ENCODE assay signal across 15 mouse cellular contexts in genomic region chr4:53227071-53227470, GRCm38 (mm10).
"Had no signal": no experiment of that assay in that cellular context is flagged by ENCODE, and none has a peak within 500 bp of the region (broad histone marks: within the 10 kb centered on the region; RNA-seq: fewer than 3 reads in every experiment).

No protein-coding gene starts in this region.

- H3K27me3 ChIP-seq: kidney, embryonic 15.5 days; limb, embryonic 12.5 days; limb, embryonic 15.5 days; lung, embryonic 15.5 days; midbrain, embryonic 12.5 days; midbrain, embryonic 15.5 days; neural tube, embryonic 13.5 days had no signal

- H3K4me2 ChIP-seq: kidney, embryonic 15.5 days; limb, embryonic 12.5 days; limb, embryonic 15.5 days; liver, embryonic 11.5 days; lung, embryonic 15.5 days; midbrain, embryonic 12.5 days; midbrain, embryonic 15.5 days; neural tube, embryonic 13.5 days had no signal

- H3K9me3 ChIP-seq: kidney, embryonic 15.5 days; limb, embryonic 12.5 days; limb, embryonic 15.5 days; lung, embryonic 15.5 days; midbrain, embryonic 12.5 days; midbrain, embryonic 15.5 days; neural tube, embryonic 13.5 days had no signal

- H3K27ac ChIP-seq: kidney, embryonic 15.5 days; limb, embryonic 12.5 days; limb, embryonic 15.5 days; liver, embryonic 14.5 days; lung, embryonic 15.5 days; midbrain, embryonic 12.5 days; midbrain, embryonic 15.5 days; neural tube, embryonic 13.5 days had no signal

- H3K36me3 ChIP-seq: kidney, embryonic 15.5 days; limb, embryonic 12.5 days; limb, embryonic 15.5 days; lung, embryonic 15.5 days; midbrain, embryonic 12.5 days; midbrain, embryonic 15.5 days; neural tube, embryonic 13.5 days had no signal

- H3K9ac ChIP-seq: kidney, embryonic 15.5 days; limb, embryonic 12.5 days; limb, embryonic 15.5 days; liver, embryonic 14.5 days; liver, postnatal 0 days; lung, embryonic 15.5 days; midbrain, embryonic 12.5 days; midbrain, embryonic 15.5 days; neural tube, embryonic 13.5 days had no signal

- H3K4me1 ChIP-seq: midbrain, embryonic 12.5 days; midbrain, embryonic 15.5 days had no signal

- H3K4me3 ChIP-seq: kidney, embryonic 15.5 days; limb, embryonic 12.5 days; limb, embryonic 15.5 days; lung, embryonic 15.5 days; midbrain, embryonic 12.5 days; midbrain, embryonic 15.5 days; neural tube, embryonic 13.5 days had no signal

- DNase-seq: kidney, adult 2 months; kidney, postnatal 10 days; left cerebral cortex, postnatal 4 days; right cerebral cortex, postnatal 25 days; thymus, adult 18-20 months had no signal

- ATAC-seq: midbrain, embryonic 15.5 days had no signal
